Mouse (Mus musculus): Measurements from ENCODE around the gene Aurkb. TPM values are rescaled to one million over a fixed set of nuclear protein-coding genes. Genes with fewer than 3 reads are reported as not detected.

Gene Aurkb
- total and polyA plus RNA-seq, 3 experiments, result 120 to 170 (median 159) TPM

DNA sequence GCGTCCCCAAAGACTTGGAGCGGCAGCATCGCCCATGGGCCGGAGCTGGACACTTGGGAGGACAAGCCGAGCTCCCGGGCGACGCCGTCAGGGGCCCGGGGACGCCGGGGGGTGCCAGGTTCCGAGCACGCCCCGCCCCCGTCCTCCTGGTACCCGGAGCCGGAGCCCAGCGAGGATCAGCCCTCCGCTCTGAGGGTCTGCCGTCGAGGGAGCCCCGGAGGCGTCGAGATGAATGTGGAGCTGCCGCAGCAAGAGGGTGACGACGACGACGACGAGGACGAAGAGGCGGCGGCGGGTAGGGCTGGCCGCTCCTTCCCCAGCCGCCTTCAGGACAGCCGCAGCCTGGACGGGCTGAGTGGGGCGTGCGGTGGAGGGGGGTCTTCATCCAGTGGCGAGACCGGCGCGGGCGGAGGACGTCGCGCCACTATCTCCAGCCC lies 14.5 kb downstream of the Aurkb start:
- peaks cover 0 to 13% of the 10 kb centered on the region in 2 experiments; a peak in 2 of 4 replicates for H3K4me1 ChIP-seq (ENCODE audit: control insufficient read depth in 1 of 2, insufficient read depth in 2 of 2, low read length in 2 of 2)
- H3K36me3 ChIP-seq (ENCODE audit: control insufficient read depth in 1 of 2, insufficient read depth in 2 of 2, low read length in 2 of 2), result peaks cover 0 to 6% of the 10 kb centered on the region in 2 experiments; a peak in 2 of 4 replicates
- TF ChIP-seq BHLHE40 (IDR thresholded peaks at IDR 0.05; ENCODE audit: borderline replicate concordance, low read depth, low read length) (no peak), USF2 (IDR thresholded peaks at IDR 0.05; ENCODE audit: borderline replicate concordance in 1 of 2, insufficient read depth in 1 of 2, low read depth in 1 of 2, low read length in 2 of 2) (no peak), TCF12 (IDR thresholded peaks at IDR 0.05; ENCODE audit: low read depth, low read length) (0 out of 2 replicates have a peak, but pooled peaks have one; percentile 1), ETS1 (IDR thresholded peaks at IDR 0.05; ENCODE audit: low read depth, low read length) (0 out of 2 replicates have a peak, but pooled peaks have one; percentile 6), JUND (IDR thresholded peaks at IDR 0.05; ENCODE audit: low read depth, low read length) (no peak), ZMIZ1 (IDR thresholded peaks at IDR 0.05; ENCODE audit: low read depth, low read length) (no peak), CHD1 (IDR thresholded peaks at IDR 0.05; ENCODE audit: low read depth, low read length) (no peak), RCOR1 (IDR thresholded peaks at IDR 0.05; ENCODE audit: low read depth, low read length) (no peak), TBP (IDR thresholded peaks at IDR 0.05; ENCODE audit: low read depth, low read length) (no peak), EP300 (IDR thresholded peaks at IDR 0.05; ENCODE audit: low read depth in 1 of 2, low read length in 2 of 2) (no peak), MXI1 (IDR thresholded peaks at IDR 0.05; ENCODE audit: low read depth, low read length) (no peak), UBTF (IDR thresholded peaks at IDR 0.05; ENCODE audit: borderline replicate concordance, insufficient read depth, low read depth, low read length) (peak; percentile 81; the same call in 1 of the 2 replicates), MEF2A (IDR thresholded peaks at IDR 0.05; ENCODE audit: extremely low read depth, insufficient replicate concordance, low read depth, low read length, poor library complexity, severe bottlenecking) (no peak), MAX (IDR thresholded peaks at IDR 0.05; ENCODE audit: low read length) (peak; percentile 62; the same call in 1 of the 2 replicates), ZKSCAN1 (IDR thresholded peaks at IDR 0.05; ENCODE audit: low read depth, low read length) (no peak), E2F4 (IDR thresholded peaks at IDR 0.05; ENCODE audit: borderline replicate concordance, low read depth, low read length) (no peak), NRF1 (IDR thresholded peaks at IDR 0.05; ENCODE audit: insufficient read depth, low read depth, low read length, poor library complexity, severe bottlenecking) (no peak)
- H3K79me2 ChIP-seq (ENCODE audit: control insufficient read depth, insufficient read depth, low read length, poor library complexity), result peaks cover 10% of the 10 kb centered on the region; the same call in 1 of the 2 replicates
- peak overlapping the region; percentile 84 to 87 for H3K4me3 ChIP-seq (ENCODE audit: control insufficient read depth in 1 of 2, insufficient read depth in 1 of 2, low read depth in 2 of 2, low read length in 2 of 2)
- H3K9ac ChIP-seq (ENCODE audit: control insufficient read depth, low read depth, low read length, poor library complexity, severe bottlenecking), result peak overlapping the region; percentile 80
- DNase-seq (ENCODE audit: low read depth, low spot score), result peak; percentile 81
- no peaks in the 10 kb centered on the region for H3K27me3 ChIP-seq (ENCODE audit: control insufficient read depth in 1 of 2, insufficient read depth in 2 of 2, low read length in 2 of 2)
- H3K9me3 ChIP-seq (replicated peaks; ENCODE audit: insufficient read depth, low read length), result no peaks in the 10 kb centered on the region
- H3K27ac ChIP-seq (ENCODE audit: control insufficient read depth, low read depth, low read length), result peak overlapping the region; percentile 23

Measured in MEL (cell line).